Mouse (Mus musculus) left cerebral cortex, postnatal 14 days (tissue): ENCODE measurements around the gene Wdr93. TPM values are rescaled to one million over a fixed set of nuclear protein-coding genes. Genes with fewer than 3 reads are reported as not detected.

Experiments used
- DNase-seq, 2 experiments: peaks; one replicate each; pipeline ENCODE4 v3.0.0; 2021 to 2022; ENCODE audit warnings: low spot score in 2 of 2, mixed read lengths in 1 of 2
- intact Hi-C: fragments of 180-260 bp; cut with DNase I; formaldehyde crosslinking; loops from one replicate; pipeline ENCODE4 v1.15.1; 2025
- total RNA-seq, 2 experiments: library from RNA; stranded (reverse); gene quantifications; 2 replicates each; pipeline ENCODE4 v1.2.3; 2021

Wdr93 gene
- total RNA-seq, 2 experiments from 2014 or later: not detected

DNA sequence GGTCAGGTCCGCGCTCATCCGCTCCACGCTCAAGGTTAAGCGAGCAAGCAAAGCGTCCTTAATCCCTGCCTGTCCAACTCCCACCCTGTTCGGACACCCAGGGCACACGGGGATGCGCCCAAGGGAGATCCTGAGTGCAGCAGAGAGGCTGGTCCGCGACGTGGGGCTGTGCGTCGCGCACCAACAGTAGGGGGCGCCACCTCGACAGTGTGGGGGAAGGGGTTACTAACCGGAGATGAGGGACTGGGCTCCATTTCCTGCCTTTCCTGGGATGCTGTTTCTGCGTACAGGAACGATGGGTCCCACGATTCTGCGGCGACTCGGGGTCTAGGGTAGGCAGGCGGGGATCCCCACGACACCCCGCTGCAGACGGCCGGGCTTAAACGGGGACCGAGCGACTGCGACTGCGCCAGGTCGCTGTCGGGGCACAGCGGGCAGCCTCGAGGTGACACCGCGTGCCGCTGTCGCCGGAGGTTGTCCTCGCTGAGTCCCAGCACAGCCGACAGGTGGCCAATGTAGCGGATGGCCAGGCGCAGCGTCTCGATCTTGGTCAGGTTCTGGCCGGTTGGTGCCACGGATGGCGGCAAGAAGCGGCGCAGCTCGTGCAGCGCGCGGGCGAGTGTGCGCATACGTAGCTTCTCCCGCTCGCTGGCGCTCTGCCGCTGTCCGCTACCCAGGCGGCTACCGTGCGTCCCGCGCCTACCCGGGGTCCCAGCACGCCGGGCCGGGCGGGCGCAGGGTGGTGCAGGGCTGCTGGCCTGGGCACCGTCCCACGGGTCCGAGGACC is 49.9 kb downstream of the Wdr93 start:
- intact Hi-C loops: no loop called here
- peak; percentile 26 to 39 for DNase-seq

GRCm38 (mm10) chr7:79793688-79794087 is 50.7 kb downstream of the Wdr93 start, which contains the start of gene Mesp1:
Gene Mesp1 (minus strand): TSS chr7:79793788.
- no peak for DNase-seq
- intact Hi-C loops: no loop called here

DNA sequence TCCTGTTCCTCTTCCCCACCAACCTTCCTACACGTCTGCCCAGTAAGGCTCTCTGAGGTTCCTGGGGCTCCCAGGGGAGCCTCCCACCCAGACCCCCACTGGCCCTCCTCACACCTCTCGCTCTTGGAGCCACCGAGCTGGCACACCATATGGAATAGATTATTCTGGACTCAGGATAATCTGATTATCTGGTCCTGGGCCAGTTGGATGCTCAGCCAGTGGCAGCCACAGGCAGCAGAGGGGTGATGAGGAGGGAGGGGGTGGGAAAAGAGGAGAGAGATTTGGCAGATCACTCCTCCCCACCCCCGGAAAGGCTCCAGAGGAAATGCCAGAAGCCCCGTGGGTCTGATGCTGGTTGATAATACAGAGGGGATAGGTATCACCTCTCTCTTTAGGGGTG is 55.6 kb downstream of the Wdr93 start:
- intact Hi-C loops: loop anchor here (2.0 kb wide), 1 partner anchor 116 kb away; no protein-coding TSS in a partner anchor
- no peak for DNase-seq

DNA sequence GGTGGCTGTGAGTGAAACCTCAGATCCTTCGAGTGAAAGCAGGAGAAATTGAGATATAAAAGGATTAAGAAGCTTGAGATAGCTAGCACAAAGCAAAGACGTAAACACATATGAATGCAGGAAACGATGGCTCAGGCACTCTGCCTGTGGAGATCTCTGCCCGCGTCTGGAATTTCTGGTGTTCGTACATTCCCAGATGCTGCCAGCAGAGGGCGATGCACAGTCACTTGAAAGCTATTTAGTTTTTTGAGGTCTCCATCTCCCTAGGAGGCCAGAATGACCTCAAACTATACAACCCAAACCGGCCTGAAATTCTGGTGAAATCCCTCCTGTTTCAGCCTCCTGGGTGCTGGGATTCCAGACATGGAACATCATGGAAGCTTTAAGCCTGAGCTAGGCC is 56.1 kb downstream of the Wdr93 start:
- DNase-seq: peak; percentile 85 to 89
- intact Hi-C loops: loop anchor here (2.0 kb wide), 1 partner anchor 116 kb away; no protein-coding TSS in a partner anchor

- no peak for DNase-seq
- intact Hi-C loops: loop anchor here (2.0 kb wide), 1 partner anchor 115 kb away; no protein-coding TSS in a partner anchor
These were observed 56.5 kb downstream of the Wdr93 start for GRCm38 (mm10) chr7:79799506-79799905.

DNA sequence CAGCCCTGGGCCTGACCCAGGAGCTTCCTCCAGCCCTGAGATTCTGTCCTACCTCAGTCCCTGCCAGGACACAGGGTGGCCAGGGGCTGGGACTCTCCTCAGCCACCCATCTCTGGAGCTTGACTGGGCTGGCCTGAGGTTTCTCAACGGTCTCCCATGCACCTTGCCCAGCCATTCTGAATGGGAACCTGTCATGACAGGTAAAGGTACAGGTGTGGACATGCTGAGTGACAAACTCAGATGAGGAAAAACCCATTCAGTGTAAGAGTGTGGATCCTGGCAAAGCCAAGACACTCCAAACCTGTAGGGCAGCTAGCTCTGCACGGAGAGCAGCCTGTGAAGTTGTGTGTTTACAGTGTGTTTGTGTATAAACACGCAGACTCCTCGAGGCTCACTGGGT is 57.4 kb downstream of the Wdr93 start:
- intact Hi-C loops: no loop called here
- no peak for DNase-seq

DNA sequence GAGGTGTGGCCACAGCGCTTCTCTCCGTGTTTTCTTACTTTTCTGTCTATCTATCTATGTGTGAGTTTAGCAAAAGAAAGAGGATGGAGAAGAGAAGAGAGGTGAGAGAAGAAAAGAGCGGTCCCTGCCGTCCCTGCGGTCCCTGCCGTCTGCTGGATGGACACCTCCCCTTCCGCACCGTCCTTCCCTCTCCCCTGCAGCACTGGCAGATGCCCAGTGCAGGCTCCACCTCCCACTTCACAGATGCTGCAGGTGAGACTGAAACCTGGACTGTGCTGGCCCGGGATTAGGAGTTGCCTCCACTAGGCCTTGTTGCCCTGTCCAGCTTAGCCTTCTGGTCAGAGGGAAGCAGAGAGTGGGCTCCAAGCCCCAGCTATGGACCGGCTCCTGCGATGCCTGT is 58.4 kb downstream of the Wdr93 start:
- intact Hi-C loops: no loop called here
- no peak for DNase-seq

DNA sequence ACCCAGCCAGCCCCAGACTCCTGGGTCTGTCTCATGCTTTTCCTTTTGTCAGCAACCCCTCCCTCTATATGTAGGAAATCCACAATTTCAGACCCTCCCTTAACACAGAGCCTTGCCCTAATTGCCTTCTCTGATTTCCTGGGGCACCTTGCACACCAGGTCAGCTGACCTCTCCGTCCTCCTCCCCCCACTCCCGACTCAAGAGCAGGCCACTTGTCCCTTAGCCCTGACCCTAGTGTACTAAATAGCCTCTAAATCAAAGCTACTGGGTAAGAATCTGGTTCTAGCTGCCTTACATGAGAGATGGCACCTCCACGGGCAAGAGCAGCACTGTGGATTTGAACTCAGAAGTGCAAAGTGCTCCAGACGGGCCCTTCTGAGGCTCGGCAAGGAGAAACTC is 59.1 kb downstream of the Wdr93 start:
- no peak for DNase-seq
- intact Hi-C loops: no loop called here

DNA sequence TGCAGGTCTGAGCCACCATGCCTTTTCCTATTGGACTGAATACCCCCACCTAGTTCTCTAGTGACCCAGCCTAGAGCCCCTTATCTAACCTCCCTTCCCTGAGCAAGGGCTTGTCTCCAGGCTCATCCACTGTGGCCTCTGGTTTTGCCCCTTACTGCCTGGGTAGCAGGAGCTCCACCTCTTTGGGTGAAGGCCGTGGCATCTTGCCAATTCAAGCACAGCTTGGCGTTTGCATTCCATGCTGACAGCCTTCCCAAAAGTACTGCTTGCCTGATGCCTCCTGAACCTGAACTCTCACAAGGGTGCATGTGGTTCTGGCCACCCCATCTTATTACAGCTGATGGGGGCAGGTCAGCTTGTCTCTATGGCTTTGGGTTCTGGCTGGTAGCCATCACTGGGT is 60.9 kb downstream of the Wdr93 start:
- no peak for DNase-seq

DNA sequence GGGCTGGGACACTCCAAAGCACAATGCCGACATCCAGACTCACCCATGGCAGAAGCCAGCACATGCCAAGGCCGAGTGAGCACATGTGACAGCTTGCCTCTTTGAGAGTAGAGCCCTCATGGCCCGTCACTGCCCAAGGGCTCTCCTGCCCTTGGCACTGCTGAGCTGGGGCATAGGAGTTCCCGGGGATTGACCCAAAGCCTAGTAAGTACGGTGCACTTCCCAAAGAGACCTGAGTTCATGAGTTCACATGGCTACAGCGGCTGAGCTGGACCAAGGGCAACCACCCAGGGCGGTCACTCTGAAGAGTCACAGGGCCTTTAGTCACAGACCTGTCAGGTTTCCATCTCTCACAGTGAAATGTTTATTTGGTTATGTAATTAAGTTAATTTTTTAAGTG is 65.6 kb downstream of the Wdr93 start:
- no peak for DNase-seq
- intact Hi-C loops: no loop called here

More for the DNA sequence above, 60.9 kb downstream of the Wdr93 start:
- intact Hi-C loops: no loop called here

- intact Hi-C loops: no loop called here
These were observed 67.9 kb downstream of the Wdr93 start, which contains the start of gene Mesp2 for GRCm38 (mm10) chr7:79810611-79811506. Gene Mesp2 (plus strand): TSS chr7:79810727.

DNA sequence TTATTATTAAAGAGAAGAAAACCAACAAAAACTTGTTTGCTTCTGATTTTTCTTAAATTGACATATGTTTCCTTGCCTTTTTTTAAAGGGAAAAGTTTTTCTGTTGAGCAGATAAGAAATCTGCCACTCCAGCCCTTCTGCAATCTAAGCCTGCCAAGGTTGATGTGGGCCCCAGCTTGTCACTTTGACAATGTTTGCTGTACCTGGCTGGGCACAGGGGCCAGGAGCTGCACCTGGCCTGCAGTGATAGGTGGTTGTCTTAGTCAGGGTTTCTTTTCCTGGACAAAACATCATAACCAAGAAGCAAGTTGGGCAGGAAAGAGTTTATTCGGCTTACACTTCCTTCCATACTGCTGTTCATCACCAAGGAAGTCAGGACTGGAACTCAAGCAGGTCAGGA is 70.4 kb downstream of the Wdr93 start:
- intact Hi-C loops: no loop called here
- DNase-seq: no peak

More at GRCm38 (mm10) chr7:79810611-79811506, 67.9 kb downstream of the Wdr93 start, which contains the start of gene Mesp2:
- peak; percentile 63 to 79 for DNase-seq

- intact Hi-C loops: no loop called here
- no peak for DNase-seq
These were observed 75.4 kb downstream of the Wdr93 start for GRCm38 (mm10) chr7:79818321-79818720.

DNA sequence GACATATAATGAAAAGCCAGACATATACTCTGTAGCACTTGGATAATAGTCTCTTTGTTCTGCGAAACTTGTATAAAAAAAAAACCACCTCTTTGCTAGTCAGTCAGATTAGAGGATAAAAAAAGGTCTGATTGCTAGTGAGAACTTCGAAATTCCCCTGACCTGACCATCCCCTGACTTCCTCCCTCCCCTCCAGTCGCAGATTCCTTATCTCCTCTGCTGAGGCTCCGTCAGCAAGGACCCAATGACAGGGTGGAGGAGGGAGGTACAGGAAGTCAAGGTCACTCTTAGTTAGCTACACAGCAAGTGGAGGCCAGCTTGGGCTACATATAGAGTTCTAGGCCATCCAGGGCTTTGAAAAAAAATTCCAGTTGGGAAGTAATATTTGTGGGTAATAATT is 76.6 kb downstream of the Wdr93 start:
- DNase-seq: no peak
- intact Hi-C loops: no loop called here

DNA sequence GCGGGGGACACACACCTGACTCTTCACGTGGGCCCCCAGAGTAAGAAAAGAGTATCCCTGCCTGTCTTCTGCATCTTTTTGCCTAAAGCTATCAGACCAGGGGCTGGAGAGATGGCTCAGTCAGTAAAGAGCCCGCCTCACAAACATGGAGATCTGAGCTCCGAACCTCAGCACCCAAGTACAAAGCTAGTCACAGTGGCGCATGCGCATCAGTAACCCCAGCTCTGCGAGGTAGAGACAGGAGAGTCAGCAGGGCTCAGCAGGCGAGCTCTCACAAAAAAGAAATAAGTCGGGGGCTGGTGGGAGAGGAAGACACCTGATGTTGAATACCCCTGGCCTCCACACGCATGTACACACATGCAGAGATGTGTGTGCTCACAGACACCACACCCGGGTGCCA is 77.0 kb downstream of the Wdr93 start:
- intact Hi-C loops: no loop called here
- no peak for DNase-seq

DNA sequence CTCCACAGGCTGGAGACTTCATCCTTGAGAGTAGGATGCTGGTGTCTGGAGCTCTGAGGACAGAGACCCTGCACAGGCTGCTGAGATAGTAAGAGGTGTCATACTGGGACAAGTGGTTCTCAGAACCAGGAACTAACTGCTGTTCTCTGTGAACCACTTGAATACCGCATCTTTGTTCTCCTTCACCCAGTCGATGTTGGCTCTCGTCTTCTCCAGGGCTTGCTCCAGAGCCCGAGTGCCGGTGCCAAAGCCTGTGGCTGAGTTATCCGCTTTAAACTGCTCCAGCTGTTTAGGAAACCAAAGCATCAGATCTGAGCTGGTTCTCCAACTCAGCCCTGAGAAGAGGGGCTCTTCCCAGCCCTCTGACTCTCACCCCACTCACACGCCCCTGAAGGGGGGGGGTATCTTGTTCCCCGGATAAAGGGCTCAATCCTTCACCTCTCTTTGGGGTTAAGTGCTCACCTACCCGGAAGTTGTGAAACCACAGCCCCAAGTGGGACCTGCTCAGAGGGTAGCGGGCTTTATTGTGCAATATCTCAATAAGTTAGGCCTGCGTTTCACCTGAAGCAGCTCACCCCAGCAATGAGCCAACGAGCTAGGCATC is 79.2 kb downstream of the Wdr93 start:
- intact Hi-C loops: no loop called here

GRCm38 (mm10) chr7:79828341-79828740 is 85.4 kb downstream of the Wdr93 start:
- intact Hi-C loops: no loop called here

More for the DNA sequence above, 79.2 kb downstream of the Wdr93 start:
- DNase-seq: no peak

DNA sequence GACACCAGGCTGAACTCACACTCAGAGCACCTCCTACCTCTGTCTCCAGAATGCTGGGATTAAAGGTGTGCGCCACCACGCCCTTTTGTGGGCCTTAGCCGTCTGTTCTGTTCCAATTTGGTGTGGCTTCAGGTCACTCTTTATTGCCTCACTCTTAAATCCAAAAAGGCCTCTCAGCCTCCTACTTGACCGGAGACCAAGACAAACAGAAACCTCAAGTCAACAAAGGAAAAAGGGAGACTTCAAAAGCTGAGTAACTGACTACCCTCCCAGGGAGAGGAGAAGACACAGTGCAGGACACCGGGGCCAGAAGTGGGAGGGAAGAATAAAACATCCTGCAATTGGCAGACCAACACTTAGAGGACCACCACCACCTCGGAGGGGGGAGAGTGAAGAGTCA is 88.2 kb downstream of the Wdr93 start:
- intact Hi-C loops: no loop called here
- DNase-seq: no peak

More at GRCm38 (mm10) chr7:79828341-79828740, 85.4 kb downstream of the Wdr93 start:
- no peak for DNase-seq

DNA sequence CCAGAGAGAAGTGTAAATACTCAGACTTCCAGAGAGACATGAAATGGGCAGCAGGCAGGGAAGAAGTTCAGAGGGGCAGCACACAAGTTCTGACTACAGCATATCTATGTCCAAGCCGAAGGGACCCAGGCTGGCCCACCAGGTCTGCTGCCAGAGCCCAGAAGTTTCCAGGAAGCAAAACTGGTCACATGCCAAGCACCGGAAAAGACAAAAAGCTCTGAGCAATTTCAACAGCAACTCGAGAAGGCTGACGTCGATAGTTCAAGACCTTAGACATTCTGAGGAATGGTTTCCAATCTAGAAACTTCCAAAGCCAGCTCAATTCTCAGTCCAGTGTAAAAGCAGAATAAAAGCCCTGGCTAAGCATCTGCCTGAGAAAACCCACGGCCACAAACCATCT is 88.6 kb downstream of the Wdr93 start:
- DNase-seq: no peak
- intact Hi-C loops: no loop called here

- intact Hi-C loops: no loop called here
- DNase-seq: no peak
These were observed 90.0 kb downstream of the Wdr93 start for GRCm38 (mm10) chr7:79832980-79833379.
